Mouse (Mus musculus) cerebellum, adult 2 months (tissue): Measurements from ENCODE around the gene Ifnz.
"Not testable (repeated sequence)": the region's sequence is repeated elsewhere in the genome, so short reads cannot be mapped to it uniquely, and the experiment has no call there.

Experiments
- CTCF ChIP-seq: fragments of 200-500 bp; IDR thresholded peaks from 2 replicates; pipeline ENCODE4 v1.5.1; 2011; ENCODE audit warnings: low read depth, mild to moderate bottlenecking, control low read depth, low read length, moderate library complexity, borderline replicate concordance; ENCODE audit not compliant: insufficient read depth
- POLR2A ChIP-seq: fragments of 200-500 bp; IDR thresholded peaks from 2 replicates; pipeline ENCODE4 v1.6.1; 2011; ENCODE audit warnings: low read length, control low read depth, borderline replicate concordance; ENCODE audit not compliant: insufficient read depth

DNA sequence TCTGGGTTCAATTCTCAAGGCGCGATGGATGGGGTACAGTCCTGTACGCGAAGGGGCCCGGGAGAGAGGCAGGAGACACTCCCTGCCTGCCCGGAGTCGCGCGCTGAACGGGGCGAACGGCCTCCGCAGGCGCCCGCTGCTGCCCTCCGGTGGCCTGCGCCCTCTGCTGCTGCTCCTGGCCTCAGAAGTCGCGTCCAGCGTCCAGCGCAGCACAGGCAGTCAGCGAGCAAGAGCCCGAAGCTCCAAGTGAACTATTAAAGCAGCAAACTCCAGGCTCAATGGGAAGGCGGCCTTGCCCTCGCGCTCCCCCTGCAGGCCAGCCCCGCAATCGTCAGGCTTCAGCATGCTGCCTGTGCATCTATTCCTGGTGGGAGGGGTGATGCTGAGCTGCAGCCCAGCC lies 21.5 kb upstream of the Ifnz start:
- TF ChIP-seq POLR2A, CTCF: not testable (repeated sequence)
